In the genomic region with DNA sequence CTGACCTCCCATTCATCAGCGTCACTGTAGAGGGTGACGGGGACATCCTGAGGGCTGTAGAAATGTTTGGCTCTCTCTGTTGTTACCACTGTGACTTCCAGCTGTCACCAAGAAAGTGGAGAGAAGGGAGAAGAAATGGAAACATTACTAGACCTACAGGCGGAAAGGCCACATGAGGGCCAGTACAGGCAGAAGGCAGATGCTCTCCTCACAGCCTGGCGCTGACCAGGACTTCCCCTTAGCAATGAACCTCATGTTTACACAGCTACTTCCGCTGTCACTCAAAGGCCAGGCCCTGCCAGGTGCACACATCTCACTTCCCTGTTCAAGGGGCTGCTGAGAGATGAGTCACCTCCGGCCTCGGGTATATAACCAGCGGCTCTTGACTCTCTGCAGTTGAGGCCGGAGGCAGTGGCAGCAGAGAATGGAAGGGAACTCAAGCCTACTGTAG, we compare ENCODE assay signal across 8 mouse cellular contexts. TPM values are rescaled to one million over a fixed set of nuclear protein-coding genes. Genes with fewer than 3 reads are reported as not detected.
DNase-seq lines count a peak whose midpoint lies in the region; ATAC-seq and TF ChIP-seq lines count a peak whose summit lies in the region.

No protein-coding gene starts in this region.

- peaks cover 18% of the 10 kb centered on the region for H3K4me1 ChIP-seq in heart, adult 2 months (ENCODE audit: control insufficient read depth, insufficient read depth, low read length)
- H3K4me1 ChIP-seq in small intestine, adult 2 months (ENCODE audit: control insufficient read depth, insufficient read depth, insufficient read length, low read length): peaks cover 22% of the 10 kb centered on the region

- no peak overlapping the region for H3K9ac ChIP-seq in heart, adult 2 months (ENCODE audit: low read depth, low read length)

- TF ChIP-seq EP300 in heart, adult 2 months (IDR thresholded peaks at IDR 0.05; ENCODE audit: insufficient read depth, low read depth, low read length): peak; percentile 93

- peak in 1 of 2 experiments; percentile 25 for DNase-seq in left cerebral cortex, adult 2 months (ENCODE audit: extremely low spot score in 1 of 2, low spot score in 2 of 2)
- no peak for DNase-seq in left cerebral cortex, postnatal 36 days (ENCODE audit: low spot score in 2 of 2)
- DNase-seq in adrenal gland, postnatal 25 days: peak; percentile 59
- DNase-seq in heart, adult 2 months: peak; percentile 69 to 87
- DNase-seq in kidney, adult 18-20 months: peak; percentile 53
- peak; percentile 86 to 88 for DNase-seq in lung, adult 18-20 months

- H3K79me2 ChIP-seq in heart, adult 2 months (replicated peaks; ENCODE audit: control insufficient read depth, insufficient read depth, low read length): no peaks in the 10 kb centered on the region

- peak overlapping the region; percentile 79 for H3K27ac ChIP-seq in left cerebral cortex, adult 2 months
- H3K27ac ChIP-seq in heart, adult 2 months: peak overlapping the region; percentile 92
- peak overlapping the region; percentile 89 for H3K27ac ChIP-seq in small intestine, adult 2 months (ENCODE audit: insufficient read depth, low read depth, low read length)

- no peak for ATAC-seq in erythroid progenitor cell, adult 5-6 weeks (replicated peaks; ENCODE audit: low FRiP score, poor library complexity, severe bottlenecking)

- TF ChIP-seq POLR2A in heart, adult 2 months (IDR thresholded peaks at IDR 0.05; ENCODE audit: insufficient read depth, low read depth, low read length): peak; percentile 55; the same call in 1 of the 2 replicates
- peak; percentile 56; the same call in 1 of the 2 replicates for TF ChIP-seq POLR2A in small intestine, adult 2 months (IDR thresholded peaks at IDR 0.05; ENCODE audit: low read depth, low read length)

- H3K36me3 ChIP-seq in heart, adult 2 months (ENCODE audit: control insufficient read depth, insufficient read depth, low read length): no peaks in the 10 kb centered on the region
- peaks cover 8% of the 10 kb centered on the region; the same call in 1 of the 2 replicates for H3K36me3 ChIP-seq in small intestine, adult 2 months (ENCODE audit: control insufficient read depth, insufficient read depth, low read length)

- H3K4me3 ChIP-seq in left cerebral cortex, adult 2 months: no peak overlapping the region
- no peak overlapping the region for H3K4me3 ChIP-seq in heart, adult 2 months
- H3K4me3 ChIP-seq in small intestine, adult 2 months (ENCODE audit: low read depth, low read length): peak overlapping the region; percentile 26

- WGBS in heart, adult 2 months: 44% methylated on average over 9 of the region's 9 CpGs
- 10% methylated on average over 9 of the region's 9 CpGs for WGBS in small intestine, adult 2 months

- H3K27me3 ChIP-seq in heart, adult 2 months (ENCODE audit: control insufficient read depth, insufficient read depth, low read length): no peaks in the 10 kb centered on the region
- no peaks in the 10 kb centered on the region for H3K27me3 ChIP-seq in small intestine, adult 2 months (ENCODE audit: control insufficient read depth, insufficient read depth, low read length)

- no peak for TF ChIP-seq CTCF in left cerebral cortex, adult 2 months (IDR thresholded peaks at IDR 0.05)
- no peak for TF ChIP-seq CTCF in heart, adult 2 months (IDR thresholded peaks at IDR 0.05)
- TF ChIP-seq CTCF in small intestine, adult 2 months (IDR thresholded peaks at IDR 0.05; ENCODE audit: extremely low read depth, insufficient read length, insufficient replicate concordance, low read depth, low read length): no peak; the same call in 1 of the 2 replicates

- intact Hi-C loops in left cerebral cortex, adult 2 months (cut with DNase I): no loop called here
- intact Hi-C loops in left cerebral cortex, postnatal 36 days (cut with DNase I): no loop called here
- intact Hi-C loops in heart, adult 2 months (cut with DNase I): loop anchor here (1.0 kb wide), 1 partner anchor 12 kb away; no protein-coding TSS in a partner anchor

RNA-seq across cellular contexts. Expression of a gene that starts 18.8 kb away (rescaled TPM):
- 10 to 100 TPM; 16.3 to 16.8 TPM for total RNA-seq in left cerebral cortex, adult 2 months (2021)
- 10 to 100 TPM; 13.8 to 16.6 TPM for total RNA-seq in left cerebral cortex, postnatal 36 days (2021)
- 17.4 and 31.5 TPM in 2 replicates for total RNA-seq in adrenal gland, postnatal 25 days (2021)
- 1 to 10 TPM; 7.3 to 7.6 TPM for total RNA-seq in heart, adult 2 months (2021)
- 16.9 and 22.9 TPM in 2 replicates for polyA plus RNA-seq in heart, adult 2 months (2012; rRNA removed)
- 10.3 and 14.2 TPM in 2 replicates for polyA plus RNA-seq in small intestine, adult 2 months (2012; rRNA removed)
- 9.4 and 17.2 TPM in 2 replicates for total RNA-seq in erythroid progenitor cell, adult 5-6 weeks (2015; ENCODE audit: low replicate concordance)
- 5.0 and 6.1 TPM in 2 replicates for total RNA-seq in erythroid progenitor cell, adult 5-6 weeks (2017; ENCODE audit: low replicate concordance)

RNA-seq across cellular contexts. Expression of a gene that starts 46.7 kb away (rescaled TPM):
- 100 to 1,000 TPM; 379 TPM for total RNA-seq in left cerebral cortex, adult 2 months (2021)
- total RNA-seq in left cerebral cortex, postnatal 36 days (2021): 100 to 1,000 TPM; 381 to 434 TPM
- total RNA-seq in adrenal gland, postnatal 25 days (2021): 10.8 and 14.4 TPM in 2 replicates
- total RNA-seq in heart, adult 2 months (2021): 1 to 10 TPM; 3.9 to 4.9 TPM
- 15.9 and 21.4 TPM in 2 replicates for polyA plus RNA-seq in heart, adult 2 months (2012; rRNA removed)
- 104 and 119 TPM in 2 replicates for polyA plus RNA-seq in small intestine, adult 2 months (2012; rRNA removed)
- 0.84 TPM in 1 of 2 replicates, not detected in the other for total RNA-seq in erythroid progenitor cell, adult 5-6 weeks (2015; ENCODE audit: low replicate concordance)
- total RNA-seq in erythroid progenitor cell, adult 5-6 weeks (2017; ENCODE audit: low replicate concordance): 1.2 TPM in 2 replicates

Comparison
In these comparisons a context has a peak if more than half of its experiments do, and no peak if none do; other contexts are left out.
1. DNase-seq: peak in adrenal gland, postnatal 25 days (single experiment), heart, adult 2 months (2 of 2), kidney, adult 18-20 months (single experiment) and lung, adult 18-20 months (2 of 2); none in left cerebral cortex, postnatal 36 days (0 of 2).
2. RNA of a gene that starts 46.7 kb away (total RNA-seq): 381 to 434 TPM in left cerebral cortex, postnatal 36 days and 379 TPM in left cerebral cortex, adult 2 months; 10.8 to 14.4 TPM in adrenal gland, postnatal 25 days, 3.9 to 4.9 TPM in heart, adult 2 months and 0.84 to 1.2 TPM in erythroid progenitor cell, adult 5-6 weeks; every median in the first group is over 10 times any median in the second.
3. Peak in every context shown above with its lines, with median percentiles within 50 percentile points of each other: H3K27ac ChIP-seq.